Mouse (Mus musculus) neutrophil, adult 59 days (primary cell): ENCODE data around the gene Dgkh. TPM values are rescaled to one million over a fixed set of nuclear protein-coding genes. Genes with fewer than 3 reads are reported as not detected.

Source experiments
- total RNA-seq, 2 experiments: library from RNA; stranded (reverse); gene quantifications; 1 replicate in 1 of 2; 2 replicates in 1 of 2; pipeline ENCODE4 v1.2.4; 2023

Gene Dgkh
- total RNA-seq: 10 to 100 TPM; 29.0 to 35.2 TPM

GRCm38 (mm10) chr14:78732617-78733312 is at the start of gene Dgkh:
TSS of gene Dgkh (minus strand) at chr14:78732776.

GRCm38 (mm10) chr14:78536281-78537165 is 196.1 kb downstream of the Dgkh start, which contains the start of gene Akap11:
TSS of gene Akap11 (minus strand) at chr14:78536808.

Other genes starting within 250 kb of the Dgkh start
- 10 to 100 TPM; 24.9 TPM for gene Akap11, start 196.0 kb downstream of the Dgkh start, total RNA-seq
- gene Vwa8, start 116.3 kb upstream of the Dgkh start, total RNA-seq: 10 to 100 TPM in 1 of 2 experiments, 1 to 10 TPM in 1; 9.9 to 12.2 TPM